Comparison of ENCODE assay signal across 12 mouse cellular contexts in the genomic region with DNA sequence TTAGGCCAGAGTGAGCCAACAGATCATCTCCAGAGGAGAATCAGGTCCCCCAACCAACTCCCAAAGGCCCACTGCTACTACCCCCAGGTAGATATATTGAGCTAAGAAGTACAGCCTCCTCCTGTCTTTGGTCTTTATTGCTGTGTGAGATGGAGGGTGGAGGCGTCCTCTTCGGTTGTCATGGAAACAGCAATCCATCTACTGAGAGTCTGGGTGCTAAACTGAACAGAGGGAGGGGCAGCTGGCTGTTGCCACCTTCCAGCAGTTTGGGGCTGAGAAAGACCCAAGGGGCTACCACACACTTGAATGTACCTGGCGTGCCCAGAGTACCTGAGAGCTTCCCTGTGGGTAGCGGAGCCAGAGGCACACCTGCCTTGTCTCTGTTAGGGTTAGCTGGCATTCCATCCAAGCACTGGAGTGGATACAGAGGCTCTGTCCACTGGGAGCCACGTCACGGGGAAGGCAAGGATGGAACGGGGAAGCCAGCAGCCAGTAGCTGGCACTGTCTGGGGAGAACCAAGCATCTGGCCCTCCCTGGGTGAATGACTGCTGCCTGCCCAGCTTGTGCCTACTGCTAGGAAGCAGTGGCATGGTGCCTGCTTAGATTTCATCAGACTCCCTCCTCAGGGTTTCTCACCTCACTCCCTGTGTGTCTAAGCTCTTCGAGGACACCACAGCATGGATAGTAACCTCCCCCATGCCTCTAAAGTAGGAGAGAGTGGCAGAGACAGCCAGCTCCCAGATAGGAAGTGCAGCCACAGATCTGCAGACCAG. TPM values are rescaled to one million over a fixed set of nuclear protein-coding genes. Genes with fewer than 3 reads are reported as not detected.
DNase-seq lines count a peak whose midpoint lies in the region; ATAC-seq lines count a peak whose summit lies in the region.
"Had no signal": no experiment of that assay in that cellular context is flagged by ENCODE, and none has a peak within 500 bp of the region (broad histone marks: within the 10 kb centered on the region; RNA-seq: fewer than 3 reads in every experiment).

No protein-coding gene starts in this region.

- no peak overlapping the region for H3K9ac ChIP-seq in kidney, embryonic 16.5 days (replicated peaks; ENCODE audit: low read length)

- ATAC-seq in kidney, embryonic 16.5 days (ENCODE audit: low FRiP score, low TSS enrichment) = peak; percentile 49
- ATAC-seq: activated CD4-positive, CD25-positive, alpha-beta regulatory T cell, adult 4 months had no signal

- no peak overlapping the region for H3K4me2 ChIP-seq in kidney, embryonic 16.5 days (replicated peaks; ENCODE audit: low read depth, low read length)

- no peaks in the 10 kb centered on the region; the same call in 1 of the 2 replicates for H3K27me3 ChIP-seq in kidney, embryonic 16.5 days (ENCODE audit: insufficient read depth, low read length)

- H3K4me3 ChIP-seq in kidney, embryonic 16.5 days (ENCODE audit: low read length) = no peak overlapping the region

- no peaks in the 10 kb centered on the region for H3K9me3 ChIP-seq in kidney, embryonic 16.5 days (ENCODE audit: low read length)

- intact Hi-C loops in left cerebral cortex, postnatal 10 days (cut with DNase I) = no loop called here

- H3K36me3 ChIP-seq in kidney, embryonic 16.5 days (ENCODE audit: insufficient read depth, low read length) = no peaks in the 10 kb centered on the region

- DNase-seq in kidney, postnatal 36 days = no peak
- DNase-seq in frontal cortex, postnatal 10 days (ENCODE audit: low spot score in 2 of 2) = peak; percentile 47 to 71
- DNase-seq in left cerebral cortex, postnatal 10 days (ENCODE audit: extremely low spot score in 1 of 2, low spot score in 2 of 2) = peak; percentile 61 to 62
- DNase-seq in right cerebral cortex, adult 2 months (ENCODE audit: low spot score in 2 of 2) = peak; percentile 73 to 78
- no peak for DNase-seq in thymus, postnatal 14 days
- DNase-seq in lung, postnatal 14 days = no peak
- no peak for DNase-seq in spleen, postnatal 4 days (ENCODE audit: low spot score in 2 of 2)
- DNase-seq: cerebellum, adult 9-11 months; lung, adult 2 months had no signal

- WGBS in kidney, embryonic 16.5 days = 38% methylated on average over 8 of the region's 8 CpGs

- no peak overlapping the region for H3K27ac ChIP-seq in kidney, embryonic 16.5 days (ENCODE audit: low read length)

- peaks cover 12% of the 10 kb centered on the region; the same call in 1 of the 2 replicates for H3K4me1 ChIP-seq in kidney, embryonic 16.5 days (ENCODE audit: insufficient read depth, low read length)

RNA-seq across cellular contexts. Expression of gene Rsph14, which starts 25.3 kb away (rescaled TPM):
- not detected in 2 replicates for polyA plus RNA-seq in kidney, embryonic 16.5 days (2015; fragmentation: Nextera tagmentation; extraction: Ambion mirVana)
- under 1 TPM; 0.53 to 0.64 TPM for total RNA-seq in left cerebral cortex, postnatal 10 days (2021)
- polyA plus RNA-seq: activated CD4-positive, CD25-positive, alpha-beta regulatory T cell, adult 4 months; heart, postnatal 0 days had no signal

RNA-seq across cellular contexts. Expression of gene Rab36, which starts 29.8 kb away (rescaled TPM):
- 10.9 and 12.9 TPM in 2 replicates for polyA plus RNA-seq in kidney, embryonic 16.5 days (2015; fragmentation: Nextera tagmentation; extraction: Ambion mirVana)
- total RNA-seq in left cerebral cortex, postnatal 10 days (2021) = 10 to 100 TPM; 39.1 to 41.8 TPM

RNA-seq across cellular contexts. Expression of gene Gnaz, which starts 40.1 kb away (rescaled TPM):
- 5.4 and 6.2 TPM in 2 replicates for polyA plus RNA-seq in kidney, embryonic 16.5 days (2015; fragmentation: Nextera tagmentation; extraction: Ambion mirVana)
- 100 to 1,000 TPM; 164 TPM for total RNA-seq in left cerebral cortex, postnatal 10 days (2021)
- polyA plus RNA-seq: activated CD4-positive, CD25-positive, alpha-beta regulatory T cell, adult 4 months had no signal

RNA-seq across cellular contexts. Expression of gene Bcr, which starts 53.3 kb away (rescaled TPM):
- 6.8 and 8.4 TPM in 2 replicates for polyA plus RNA-seq in kidney, embryonic 16.5 days (2015; fragmentation: Nextera tagmentation; extraction: Ambion mirVana)
- 10 to 100 TPM; 73.1 to 76.3 TPM for total RNA-seq in left cerebral cortex, postnatal 10 days (2021)

Comparison
In these comparisons a context has a peak if more than half of its experiments do, and no peak if none do; other contexts are left out.
1. DNase-seq: peak in frontal cortex, postnatal 10 days (2 of 2), left cerebral cortex, postnatal 10 days (2 of 2) and right cerebral cortex, adult 2 months (2 of 2); none in kidney, postnatal 36 days (0 of 2), thymus, postnatal 14 days (single experiment), lung, postnatal 14 days (single experiment) and spleen, postnatal 4 days (0 of 2).